Mouse (Mus musculus) kidney, postnatal 10 days (tissue): Measurements from ENCODE around the gene Eif2b1.
"Not testable (repeated sequence)": the region's sequence is repeated elsewhere in the genome, so short reads cannot be mapped to it uniquely, and the experiment has no call there.

Experiments
- DNase-seq: peaks from one replicate; pipeline ENCODE4 v3.0.0; 2021; ENCODE audit warnings: mixed read lengths

Eif2b1 gene

DNA sequence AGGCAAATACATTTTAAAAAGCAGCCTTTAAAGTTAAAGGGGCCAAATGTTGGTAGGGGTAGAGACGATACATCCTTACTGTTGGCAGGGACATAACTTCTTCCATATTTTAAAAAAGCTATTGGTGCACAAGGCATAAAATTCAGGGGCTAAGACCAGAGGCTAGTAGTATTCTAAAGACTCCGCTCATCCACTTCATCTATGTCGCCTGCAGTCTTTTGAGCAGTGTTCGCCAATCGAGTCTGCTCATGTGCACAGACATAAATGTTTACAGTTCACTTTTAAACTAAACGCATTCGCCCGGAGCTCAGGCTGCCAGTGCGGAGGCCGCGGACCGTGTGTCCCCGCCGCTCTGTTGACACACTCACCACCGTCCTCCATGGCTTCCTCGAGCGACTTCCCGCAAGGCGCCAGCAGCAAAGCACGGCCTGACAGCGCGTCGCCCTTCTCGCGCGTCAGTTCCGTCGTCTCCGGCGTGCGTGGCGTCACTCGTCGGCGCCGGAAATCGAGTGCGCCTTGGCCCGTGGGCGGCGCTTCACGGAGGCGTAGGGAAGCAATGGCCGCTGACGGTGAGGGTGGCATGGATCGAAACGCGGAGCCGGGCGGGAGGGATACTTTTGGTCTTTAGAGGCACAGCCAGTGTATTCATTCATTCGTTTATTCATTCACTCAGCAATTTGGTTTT, at the start of gene Eif2b1, which contains the start of gene Gtf2h3:
TSS of gene Eif2b1 (minus strand) at position 499 of the 685 bp plus-strand sequence.
TSS of gene Gtf2h3 (plus strand) at position 508 of the 685 bp plus-strand sequence.
- DNase-seq, result peak; percentile 98

DNA sequence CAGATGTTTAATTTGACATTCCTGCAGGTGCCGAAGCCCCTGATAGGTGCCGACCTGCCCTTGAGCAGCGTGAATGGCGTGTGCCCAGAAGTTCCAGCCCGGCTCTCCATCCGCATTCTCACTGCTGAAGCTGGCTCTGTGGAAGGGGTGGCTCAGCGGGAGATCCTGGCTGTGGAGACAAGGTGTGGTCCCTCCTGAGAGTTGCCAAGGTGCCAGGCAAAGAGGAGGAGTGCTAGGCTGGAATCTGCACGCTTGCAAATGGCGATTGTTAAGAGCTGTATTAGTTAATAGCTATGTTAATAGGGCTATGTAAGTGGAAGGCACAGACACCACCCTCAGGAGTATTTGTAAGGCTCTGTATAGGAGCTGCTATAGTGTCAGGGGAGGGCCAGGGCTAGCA, 45.4 kb upstream of the Eif2b1 start:
- DNase-seq, result no peak

DNA sequence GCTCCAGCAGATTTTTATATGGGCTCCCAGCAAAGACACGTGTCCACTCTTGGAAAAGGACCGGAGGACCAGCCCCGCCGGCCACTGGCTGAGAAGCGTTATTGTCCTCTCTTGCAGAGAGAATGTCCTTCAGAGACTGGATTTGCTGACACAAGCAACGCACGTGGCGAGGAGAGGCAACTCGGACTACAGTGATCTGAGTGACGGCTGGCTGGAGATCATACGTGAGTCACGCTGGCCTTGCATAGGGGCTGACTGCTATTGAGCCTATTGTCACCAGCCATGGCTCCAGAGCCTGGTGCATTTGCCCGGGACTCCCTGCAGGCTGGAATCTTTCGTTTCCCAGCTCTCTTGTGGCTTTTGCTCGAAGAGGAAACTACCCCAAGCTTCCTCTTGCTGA, 44.0 kb upstream of the Eif2b1 start:
- DNase-seq, result no peak

DNA sequence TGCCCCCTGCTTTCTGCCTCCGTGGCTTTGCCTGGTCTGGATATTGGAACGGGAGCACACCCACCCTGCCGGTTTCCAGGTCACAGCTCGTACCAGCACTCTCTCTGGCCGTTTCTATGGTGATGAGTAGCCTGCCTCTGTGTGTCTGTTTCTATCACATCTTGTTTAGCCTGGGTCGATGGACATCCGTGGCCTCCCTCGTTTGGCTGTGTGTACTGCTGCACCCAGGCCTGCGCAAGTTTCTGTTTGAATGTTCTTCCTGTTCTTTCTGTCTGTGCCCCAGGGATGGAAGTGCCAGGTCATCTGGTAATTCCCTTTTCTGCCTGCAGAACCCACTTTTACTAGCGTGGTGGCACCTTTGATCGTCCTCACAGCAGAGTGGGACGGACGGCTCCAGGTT, 42.4 kb upstream of the Eif2b1 start:
- no peak for DNase-seq

DNA sequence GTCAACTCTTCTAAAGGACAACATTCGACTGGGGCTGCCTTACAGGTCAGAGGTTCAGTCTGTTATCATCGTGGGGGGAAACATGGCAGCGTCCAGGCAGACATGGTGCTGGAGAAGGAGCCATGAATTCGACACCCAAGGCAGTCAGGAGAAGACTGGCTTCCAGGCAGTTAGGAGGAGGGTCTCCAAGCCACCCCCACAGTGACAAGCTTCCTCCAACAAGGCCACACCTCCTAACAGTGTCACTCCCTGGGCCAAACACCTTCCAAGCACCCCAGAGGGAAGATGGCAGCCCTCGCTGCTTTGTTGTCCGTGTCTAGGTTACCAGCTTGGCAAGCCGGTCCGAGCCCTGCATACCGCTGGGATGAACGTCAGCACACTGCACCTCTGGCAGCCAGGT, 39.8 kb upstream of the Eif2b1 start:
- DNase-seq, result no peak

DNA sequence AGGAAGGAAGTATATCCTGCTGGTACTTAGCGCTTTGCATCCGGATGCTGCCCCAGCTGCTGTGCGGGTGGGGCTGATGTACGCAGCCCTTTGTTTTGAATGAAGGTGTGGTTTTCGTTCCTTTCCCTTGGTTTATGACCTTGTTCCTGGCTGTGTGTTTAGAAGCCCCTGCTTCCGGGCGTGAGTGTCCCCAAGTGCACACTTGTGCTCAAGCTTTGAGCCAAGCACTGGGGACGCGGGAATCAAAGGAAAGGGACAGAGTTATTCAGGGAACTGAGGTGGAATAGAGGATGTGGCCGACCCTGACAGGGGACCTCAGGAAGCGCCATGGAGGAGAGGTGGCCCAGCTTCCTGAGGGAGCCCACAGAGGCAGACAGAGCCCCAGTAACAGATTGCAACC, 35.8 kb upstream of the Eif2b1 start:
- DNase-seq, result peak; percentile 51

DNA sequence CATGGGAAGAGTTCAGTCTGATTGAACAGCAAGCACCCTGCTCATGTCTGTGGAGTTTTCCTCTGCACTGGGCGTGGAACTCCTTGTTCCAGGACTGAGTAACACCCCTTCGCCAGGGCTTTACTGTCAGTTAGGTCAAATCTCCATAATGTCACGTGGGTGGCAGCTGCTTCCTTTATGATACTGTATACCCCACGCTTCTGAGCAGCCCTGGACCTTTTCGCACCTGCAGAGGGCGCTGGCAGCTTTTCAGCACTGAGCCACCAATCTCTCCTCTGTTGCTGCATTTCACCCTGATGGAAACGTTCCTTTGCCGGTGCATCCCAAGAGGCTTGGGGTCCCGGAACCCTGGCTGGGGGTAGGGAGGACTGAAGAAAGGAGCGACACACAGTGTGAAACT, 32.0 kb upstream of the Eif2b1 start:
- DNase-seq, result peak; percentile 23

DNA sequence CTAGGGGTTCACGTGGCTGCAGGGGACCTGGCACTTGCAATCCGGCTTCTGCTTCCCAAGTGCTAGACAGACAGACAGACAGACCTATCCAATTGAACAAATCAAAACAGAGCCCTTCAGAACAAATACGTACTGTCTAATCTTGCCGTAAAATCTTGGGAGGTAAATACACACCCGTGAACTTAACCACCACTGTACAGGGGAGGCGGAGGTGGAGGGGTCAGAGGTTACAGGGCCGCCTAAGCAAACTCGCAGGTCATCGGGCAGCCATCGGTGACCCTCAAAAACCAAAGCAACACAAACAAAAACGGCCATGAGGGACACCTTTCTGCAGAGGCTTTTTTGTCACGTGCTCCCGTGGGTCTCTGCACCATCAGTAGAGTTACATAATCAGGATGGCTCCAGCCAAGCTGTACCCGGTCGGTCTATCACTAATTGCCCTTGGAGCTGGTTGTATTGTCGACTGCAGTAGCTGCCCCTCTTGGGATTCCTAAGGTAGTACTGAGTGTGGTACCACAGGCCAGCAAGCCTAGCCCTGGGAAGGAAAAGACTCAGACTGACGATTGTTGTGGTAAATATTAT, 26.2 kb upstream of the Eif2b1 start:
- DNase-seq, result no peak

DNA sequence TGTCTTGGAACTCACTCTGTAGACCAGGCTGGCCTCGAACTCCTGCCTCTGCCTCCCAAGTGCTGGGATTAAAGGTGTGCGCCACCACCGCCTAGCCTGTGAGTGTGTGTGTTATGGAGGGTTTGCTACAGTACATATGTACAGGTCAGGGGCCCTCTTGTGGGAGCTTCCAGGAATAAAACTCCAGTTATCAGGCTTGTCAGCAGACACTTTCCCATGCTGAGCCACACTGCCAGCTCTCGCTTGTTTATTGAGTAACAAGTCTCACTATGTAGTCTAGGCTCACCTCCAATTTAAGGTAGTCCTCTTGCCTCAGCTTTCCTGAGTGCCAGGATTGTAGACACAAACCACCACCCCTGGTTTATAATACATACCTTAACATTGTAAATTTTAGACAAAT, 25.4 kb upstream of the Eif2b1 start:
- no peak for DNase-seq

DNA sequence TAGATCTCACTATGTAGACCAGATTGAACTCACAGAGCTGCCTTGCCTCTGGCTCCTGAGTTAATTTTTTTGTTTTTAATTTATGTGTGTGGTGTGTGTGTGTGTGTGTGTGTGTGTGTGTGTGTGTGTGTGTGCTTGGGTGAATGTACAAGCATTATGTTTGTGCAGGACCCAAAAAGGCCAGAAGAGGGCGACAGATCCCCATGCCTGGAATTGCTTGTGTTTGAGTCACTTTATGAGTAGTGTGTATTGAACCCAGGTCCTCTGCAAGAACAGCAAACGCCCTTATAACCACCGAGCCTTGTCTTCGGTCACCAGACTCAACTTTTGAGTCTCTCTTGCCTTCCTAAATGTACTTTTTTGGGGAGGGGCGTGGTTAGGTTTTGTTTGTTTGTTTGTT, 23.4 kb upstream of the Eif2b1 start:
- peak; percentile 73 for DNase-seq

DNA sequence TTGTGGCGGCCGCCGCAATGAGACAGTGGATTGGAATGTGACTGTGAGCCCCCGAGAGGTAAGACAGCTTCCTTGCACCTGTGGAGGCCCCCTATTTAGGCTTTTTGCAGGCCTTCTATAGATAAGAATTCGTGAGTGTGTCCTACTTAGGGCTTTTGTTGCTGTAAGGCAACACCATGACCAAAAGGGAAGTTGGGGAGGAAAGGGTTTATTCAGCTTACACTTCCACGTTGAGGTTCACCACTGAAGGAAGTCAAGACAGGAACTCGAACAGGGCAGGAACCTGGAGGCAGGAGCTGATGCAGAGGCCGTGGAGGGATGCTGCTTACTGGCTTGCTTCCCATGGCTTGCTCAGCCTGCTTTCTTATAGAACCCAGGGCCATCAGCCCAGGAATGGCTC, 20.8 kb upstream of the Eif2b1 start:
- DNase-seq, result not testable (repeated sequence)

DNA sequence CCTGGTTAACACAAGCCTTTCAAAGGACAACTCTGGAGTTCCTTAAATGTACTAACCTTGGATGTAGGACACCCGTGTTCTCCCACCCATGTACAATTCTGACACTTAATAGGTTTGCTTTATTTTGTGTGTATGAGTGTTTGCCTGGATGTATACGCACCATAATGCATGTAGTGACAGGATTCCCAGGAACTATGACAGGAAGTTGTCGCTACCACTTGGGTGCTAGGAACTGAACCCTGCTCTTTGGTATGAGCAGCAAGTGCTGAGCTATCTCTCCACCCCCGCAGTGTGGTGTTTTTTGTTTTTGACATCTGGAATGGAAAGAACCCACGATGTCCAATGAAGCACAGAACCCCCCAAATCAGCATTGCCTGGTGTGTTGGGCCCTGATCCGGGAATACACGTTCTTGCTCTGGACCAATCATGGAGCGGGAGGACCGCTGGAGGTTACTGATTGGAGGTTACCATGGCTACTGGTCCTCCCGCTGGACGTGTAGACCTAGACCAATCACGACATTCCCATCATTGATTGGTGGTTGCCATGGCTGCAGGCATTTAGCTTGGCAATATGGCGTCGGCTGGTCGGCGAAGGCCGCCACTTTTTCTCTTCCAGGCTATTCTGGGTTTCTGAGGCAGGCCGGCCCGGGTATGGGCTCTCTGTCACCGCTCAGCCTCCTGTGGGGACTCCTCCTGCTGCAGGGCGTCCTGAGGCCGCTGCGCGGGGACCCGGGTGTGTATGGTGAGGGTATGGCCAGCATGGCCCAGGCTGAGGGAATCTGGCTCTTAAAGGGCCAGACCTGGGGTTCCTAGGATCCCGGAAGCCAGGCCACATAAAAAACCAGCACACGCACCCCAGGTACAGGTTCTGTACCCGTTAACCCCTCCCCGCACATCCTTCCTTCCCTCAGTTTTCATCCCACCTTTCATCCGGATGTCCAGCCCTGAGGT, 19.6 kb upstream of the Eif2b1 start:
- DNase-seq, result peak; percentile 96

DNA sequence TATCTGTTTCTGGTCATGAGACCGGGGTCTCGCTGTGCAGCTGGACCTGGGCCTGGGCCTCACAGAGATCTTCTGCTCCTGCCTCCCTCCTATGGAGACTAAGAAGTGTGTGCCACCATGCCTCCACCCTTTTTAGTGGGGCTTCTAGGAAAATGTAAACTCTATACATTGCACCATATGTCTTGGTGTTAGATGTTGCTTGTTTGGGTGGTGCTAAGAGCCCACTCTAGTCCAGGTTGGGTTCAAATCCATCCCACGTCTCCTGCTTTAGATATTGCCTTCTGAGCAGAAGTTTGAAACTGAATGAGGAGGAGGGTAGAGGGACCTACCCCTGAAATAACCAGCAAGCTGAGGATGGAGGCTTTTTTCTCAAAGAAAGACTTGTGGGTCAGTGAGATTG, 13.8 kb upstream of the Eif2b1 start:
- DNase-seq, result no peak

DNA sequence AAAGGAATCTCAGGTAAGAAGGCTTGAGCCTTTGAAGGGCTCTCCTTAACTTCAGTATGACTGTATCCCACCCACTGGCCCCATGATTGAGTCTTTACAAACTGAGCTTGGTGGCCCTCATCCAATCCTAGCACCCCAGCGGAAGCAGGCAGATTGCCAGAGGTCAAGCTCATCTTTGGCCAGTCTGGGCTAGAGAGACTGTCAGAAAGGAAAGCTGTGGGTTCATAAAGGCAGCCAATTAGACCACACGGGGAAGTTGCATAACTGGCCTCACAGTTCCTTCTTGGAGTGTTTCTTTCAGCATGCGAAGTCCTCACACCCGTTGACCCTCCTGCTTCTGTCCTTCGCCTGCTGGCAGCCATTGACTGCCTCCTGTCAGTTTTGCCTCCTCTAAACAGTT, 3.6 kb upstream of the Eif2b1 start:
- DNase-seq, result peak; percentile 44

DNA sequence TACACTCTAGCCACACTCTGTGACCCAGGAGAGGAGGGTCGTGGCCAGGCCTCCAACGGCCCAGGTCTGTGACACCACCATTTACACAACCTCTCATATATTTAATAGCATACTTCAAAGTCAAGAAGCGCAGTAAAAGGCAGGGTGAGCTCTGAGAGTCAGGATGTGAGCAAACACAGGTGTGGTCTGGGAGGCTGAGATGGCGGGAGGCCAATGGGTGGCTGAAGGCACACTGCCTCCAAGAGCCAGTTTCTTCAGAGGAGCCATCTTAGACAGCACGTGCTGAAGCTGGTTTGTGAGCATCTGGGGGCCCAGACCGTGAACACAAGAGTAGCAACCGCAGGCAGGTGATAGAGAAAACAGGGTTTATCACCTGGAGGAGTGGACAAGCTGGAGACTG, 3.5 kb downstream of the Eif2b1 start:
- no peak for DNase-seq

DNA sequence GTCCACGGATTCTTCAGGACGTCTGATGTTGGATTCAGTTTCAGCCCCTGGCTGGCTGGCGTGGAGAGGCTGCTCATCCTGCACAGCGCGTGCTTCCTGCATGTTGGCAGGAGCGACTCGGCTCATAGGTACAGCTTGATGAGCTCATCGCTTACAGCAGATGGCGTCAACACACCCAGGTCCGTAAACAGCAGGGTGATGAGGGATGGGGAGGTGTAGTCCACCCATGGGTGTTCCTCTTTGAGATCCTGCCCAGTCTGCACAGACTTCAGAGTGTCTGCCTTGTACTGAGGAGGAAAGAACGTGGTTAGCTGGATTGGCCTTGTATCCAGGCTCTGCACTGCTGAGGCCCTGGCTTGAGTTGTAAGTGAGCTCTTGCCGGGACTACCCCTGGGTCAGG, 7.9 kb downstream of the Eif2b1 start:
- no peak for DNase-seq

DNA sequence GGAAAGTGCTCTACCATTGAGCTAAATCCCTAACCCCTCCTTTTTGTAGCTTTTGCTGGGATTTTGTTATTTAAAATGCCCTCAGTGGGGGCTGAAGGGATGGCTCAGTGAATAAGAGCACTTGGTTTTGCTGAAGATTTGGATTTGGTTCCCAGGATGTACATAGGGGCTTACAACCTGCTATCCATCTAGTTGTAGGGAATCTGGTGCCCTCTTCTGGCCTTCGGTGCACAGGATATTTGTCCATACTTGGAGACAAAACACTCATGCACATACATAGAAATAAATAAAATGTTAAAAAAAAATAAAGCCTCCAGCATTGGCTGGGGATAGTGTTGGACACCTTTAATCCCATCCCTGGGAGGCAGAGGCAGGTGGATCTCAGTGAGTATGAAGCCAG, 23.8 kb downstream of the Eif2b1 start:
- DNase-seq, result peak; percentile 56

DNA sequence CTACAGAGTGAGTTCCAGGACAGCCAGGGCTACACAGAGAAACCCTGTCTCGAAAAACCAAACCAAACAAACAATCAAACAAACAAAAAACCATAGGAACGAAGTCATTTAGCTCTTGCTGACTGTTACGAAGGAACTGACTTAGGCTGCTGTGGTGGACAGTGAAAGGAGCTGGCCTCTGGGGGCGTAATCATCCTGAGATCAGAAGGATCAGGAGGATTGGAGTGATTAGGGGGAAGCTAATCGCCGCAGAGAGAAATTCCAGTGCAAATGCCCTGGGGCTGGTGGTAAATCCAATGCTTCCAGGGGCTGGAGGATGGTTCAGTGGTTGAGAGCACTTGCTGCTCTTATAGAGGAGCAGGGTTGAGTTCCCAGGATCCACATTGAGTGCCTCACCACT, 25.3 kb downstream of the Eif2b1 start:
- no peak for DNase-seq

DNA sequence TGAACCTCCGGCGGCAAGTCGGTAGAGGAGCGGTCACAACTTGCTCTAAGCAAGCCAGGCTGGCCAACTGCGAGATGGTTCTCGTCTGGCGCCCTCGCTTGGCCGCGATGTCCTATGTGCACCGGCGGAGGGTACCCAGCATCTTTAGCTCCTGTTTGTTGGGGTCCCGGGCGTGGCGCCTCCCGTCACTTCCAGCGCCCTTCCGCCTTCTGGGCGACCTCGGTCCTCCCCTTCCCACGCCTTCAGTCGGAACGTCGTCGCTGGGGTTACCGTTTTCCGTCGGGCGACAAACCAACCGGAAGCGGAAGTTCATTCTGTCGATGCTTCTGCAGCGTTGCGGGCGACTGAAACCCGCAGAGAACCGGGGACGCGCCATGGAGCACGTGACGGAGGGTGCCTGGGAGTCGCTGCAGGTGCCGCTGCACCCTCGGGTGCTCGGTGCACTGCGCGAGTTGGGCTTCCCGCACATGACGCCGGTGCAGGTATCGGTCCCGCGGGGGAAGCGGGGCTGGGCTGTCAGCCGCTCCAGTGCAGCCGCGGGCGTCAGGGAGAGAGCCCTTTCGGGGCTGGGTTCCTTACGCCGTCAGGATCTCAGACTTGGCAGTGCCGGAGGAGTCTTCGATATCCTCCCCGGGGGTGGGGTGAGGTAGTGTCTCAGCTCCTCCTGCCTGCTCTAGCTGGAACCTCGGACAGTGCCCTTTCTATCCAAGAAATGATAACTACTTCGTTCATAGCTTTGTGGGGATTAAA, 26.2 kb downstream of the Eif2b1 start, which contains the start of gene Ddx55:
TSS of gene Ddx55 (plus strand) at position 307 of the 750 bp plus-strand sequence.
- peak; percentile 92 for DNase-seq

DNA sequence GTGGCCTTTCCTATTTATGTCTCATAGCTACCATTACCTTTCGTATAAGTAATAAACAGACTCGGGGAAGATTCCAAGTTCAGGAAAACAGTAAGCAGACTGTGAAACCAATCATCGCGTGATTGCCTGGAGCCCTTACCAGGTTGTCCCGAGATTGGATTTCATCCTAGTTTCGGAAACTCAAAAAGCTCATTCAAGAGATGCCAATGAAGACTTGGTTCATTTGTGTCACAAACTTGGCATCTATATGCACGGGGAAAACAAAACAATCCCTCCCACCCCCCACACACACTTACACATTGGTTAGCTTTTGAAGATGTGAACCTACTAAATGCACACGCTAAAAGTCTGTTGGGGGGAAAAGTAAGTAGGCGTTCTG, 26.8 kb downstream of the Eif2b1 start:
- no peak for DNase-seq

DNA sequence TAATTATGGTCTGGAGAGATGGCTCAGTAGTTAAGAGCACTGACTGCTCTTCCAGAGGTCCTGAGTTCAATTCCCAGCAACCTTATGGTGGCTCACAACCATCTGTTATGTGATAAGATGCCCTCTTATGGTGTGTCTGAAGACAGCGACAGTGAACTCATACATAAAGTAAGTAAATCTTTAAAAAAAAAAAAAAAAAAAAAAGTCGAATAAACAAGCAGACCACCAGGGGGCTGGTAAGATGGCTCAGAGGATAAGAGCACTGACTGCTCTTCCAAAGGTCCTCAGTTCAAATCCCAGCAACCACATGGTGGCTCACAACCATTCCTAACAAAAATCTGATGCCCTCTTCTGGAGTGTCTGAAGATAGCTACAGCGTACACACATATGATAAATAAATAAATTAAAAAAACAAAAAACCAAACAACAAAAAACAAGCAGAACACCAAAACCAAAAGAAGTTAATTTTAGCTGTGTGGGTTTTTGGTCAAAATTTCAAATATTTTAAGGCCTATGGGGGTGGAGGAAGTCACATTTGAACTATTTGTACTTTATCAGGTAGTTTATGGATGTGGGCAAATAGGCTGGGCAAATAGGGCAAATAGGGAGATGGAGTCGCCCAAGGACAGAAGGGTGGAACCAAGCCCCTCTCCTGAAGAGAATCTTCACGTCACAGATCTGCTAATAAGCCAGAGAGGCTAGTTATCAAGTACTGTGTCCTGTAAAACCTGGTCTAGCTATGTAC, 27.4 kb downstream of the Eif2b1 start:
- DNase-seq, result not testable (repeated sequence)

DNA sequence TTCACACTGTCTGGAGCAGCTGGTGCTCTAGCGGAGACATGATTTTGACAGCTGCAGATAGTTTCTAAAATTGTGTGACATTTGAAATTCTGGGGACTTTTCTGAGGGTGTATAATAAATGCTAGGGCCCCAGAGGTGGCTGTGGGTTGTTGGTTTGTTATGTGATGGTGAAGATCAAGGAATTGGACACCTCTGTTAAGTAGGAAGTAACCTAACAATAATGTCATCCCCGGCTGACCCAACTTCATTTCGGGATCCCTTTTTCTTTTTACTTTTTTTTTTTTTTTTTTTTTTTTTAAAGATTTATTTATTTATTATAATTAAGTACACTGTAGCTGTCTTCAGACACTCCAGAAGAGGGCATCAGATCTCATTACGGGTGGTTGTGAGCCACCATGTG, 28.2 kb downstream of the Eif2b1 start:
- DNase-seq, result not testable (repeated sequence)
